Mouse (Mus musculus): ENCODE data around the gene Ccdc163. TPM values are rescaled to one million over a fixed set of nuclear protein-coding genes. Genes with fewer than 3 reads are reported as not detected.

Ccdc163 gene
- total RNA-seq, 2 experiments from 2014 or later: 3.9 to 6.0 TPM

GRCm38 (mm10) chr4:116683957-116684356 lies 24.4 kb upstream of the Ccdc163 start:
- TF ChIP-seq CTCF (conservative IDR thresholded peaks at IDR 0.05): no peak
- Histone ChIP-seq H3K27ac (no peak overlapping the region), H3K4me3 (no peak overlapping the region)
- no peak for DNase-seq (ENCODE audit: low spot score in 2 of 2)

- Histone ChIP-seq H3K27ac (peak overlapping the region; percentile 92), H3K4me3 (no peak overlapping the region)
- no peak for TF ChIP-seq CTCF (conservative IDR thresholded peaks at IDR 0.05)
- no peak for DNase-seq (ENCODE audit: low spot score in 2 of 2)
These were observed 23.6 kb upstream of the Ccdc163 start for GRCm38 (mm10) chr4:116684665-116685064.

- peak; percentile 91 for TF ChIP-seq CTCF (conservative IDR thresholded peaks at IDR 0.05)
- Histone ChIP-seq H3K4me3 (peak within 1 kb of the TSS; percentile 70), H3K27ac (peak within 1 kb of the TSS; percentile 92)
- DNase-seq (ENCODE audit: low spot score in 2 of 2): peak; percentile 86 to 94
These were observed 22.8 kb upstream of the Ccdc163 start, which contains the start of gene Prdx1 for GRCm38 (mm10) chr4:116685402-116686061. Gene Prdx1 (plus strand): TSS chr4:116685544.

- TF ChIP-seq CTCF (conservative IDR thresholded peaks at IDR 0.05): no peak
- Histone ChIP-seq H3K27ac (peak overlapping the region; percentile 92), H3K4me3 (peak overlapping the region; percentile 70)
- DNase-seq (ENCODE audit: low spot score in 2 of 2): no peak
These were observed 21.3 kb upstream of the Ccdc163 start for GRCm38 (mm10) chr4:116687041-116687440.

GRCm38 (mm10) chr4:116689309-116689876 lies 18.9 kb upstream of the Ccdc163 start:
- Histone ChIP-seq H3K27ac (no peak overlapping the region), H3K4me3 (no peak overlapping the region)
- DNase-seq (ENCODE audit: low spot score in 2 of 2): no peak
- TF ChIP-seq CTCF (conservative IDR thresholded peaks at IDR 0.05): no peak

- Histone ChIP-seq H3K4me3 (no peak overlapping the region), H3K27ac (no peak overlapping the region)
- TF ChIP-seq CTCF (conservative IDR thresholded peaks at IDR 0.05): no peak
- no peak for DNase-seq (ENCODE audit: low spot score in 2 of 2)
These were observed 16.2 kb upstream of the Ccdc163 start for GRCm38 (mm10) chr4:116692146-116692545.

- H3K4me3 ChIP-seq: no peak overlapping the region
- DNase-seq (ENCODE audit: low spot score in 2 of 2): no peak
- no peak for TF ChIP-seq CTCF (conservative IDR thresholded peaks at IDR 0.05)
- H3K27ac ChIP-seq: peak overlapping the region; percentile 32; the same call in 1 of the 2 replicates
These were observed 14.5 kb upstream of the Ccdc163 start for GRCm38 (mm10) chr4:116693785-116694184.

- no peak overlapping the region for H3K4me3 ChIP-seq
- no peak for TF ChIP-seq CTCF (conservative IDR thresholded peaks at IDR 0.05)
- H3K27ac ChIP-seq: 0 out of 2 replicates have a peak overlapping the region, but pooled peaks have one; percentile 18
- no peak for DNase-seq (ENCODE audit: low spot score in 2 of 2)
These were observed 9.5 kb upstream of the Ccdc163 start for GRCm38 (mm10) chr4:116698693-116699342.

GRCm38 (mm10) chr4:116700964-116701363 lies 7.3 kb upstream of the Ccdc163 start:
- no peak for TF ChIP-seq CTCF (conservative IDR thresholded peaks at IDR 0.05)
- Histone ChIP-seq H3K27ac (no peak overlapping the region), H3K4me3 (no peak overlapping the region)
- DNase-seq (ENCODE audit: low spot score in 2 of 2): no peak

GRCm38 (mm10) chr4:116703804-116704203 lies 4.5 kb upstream of the Ccdc163 start:
- no peak overlapping the region for H3K27ac ChIP-seq
- peak; percentile 91 for TF ChIP-seq CTCF (conservative IDR thresholded peaks at IDR 0.05)
- no peak overlapping the region for H3K4me3 ChIP-seq
- DNase-seq (ENCODE audit: low spot score in 2 of 2): peak in 1 of 2 experiments; percentile 61

GRCm38 (mm10) chr4:116707666-116708065 lies 643 bp upstream of the Ccdc163 start:
- DNase-seq (ENCODE audit: low spot score in 2 of 2): no peak
- no peak for TF ChIP-seq CTCF (conservative IDR thresholded peaks at IDR 0.05)
- peak overlapping the region; percentile 88 for H3K4me3 ChIP-seq
- H3K27ac ChIP-seq: peak overlapping the region; percentile 98

GRCm38 (mm10) chr4:116708791-116709390 lies 582 bp downstream of the Ccdc163 start:
- TF ChIP-seq CTCF (conservative IDR thresholded peaks at IDR 0.05): no peak
- Histone ChIP-seq H3K4me3 (peak overlapping the region; percentile 55), H3K27ac (peak overlapping the region; percentile 36; the same call in 1 of the 2 replicates)
- DNase-seq (ENCODE audit: low spot score in 2 of 2): no peak

GRCm38 (mm10) chr4:116710154-116710553 lies 1.8 kb downstream of the Ccdc163 start:
- no peak for DNase-seq (ENCODE audit: low spot score in 2 of 2)
- H3K4me3 ChIP-seq: no peak overlapping the region
- no peak for TF ChIP-seq CTCF (conservative IDR thresholded peaks at IDR 0.05)
- H3K27ac ChIP-seq: no peak overlapping the region
